Mouse (Mus musculus): ENCODE measurements around the gene Chst8. TPM values are rescaled to one million over a fixed set of nuclear protein-coding genes. Genes with fewer than 3 reads are reported as not detected.

The Chst8 gene
- 2.4 and 3.8 TPM in 2 replicates for polyA plus RNA-seq (2015; fragmentation: Nextera tagmentation; extraction: Ambion mirVana)

- H3K9ac ChIP-seq: peak within 1 kb of the TSS; percentile 1; the same call in 1 of the 2 replicates
- no peaks in the 10 kb centered on the region for H3K9me3 ChIP-seq
- H3K36me3 ChIP-seq: no peaks in the 10 kb centered on the region
- peaks cover 15% of the 10 kb centered on the region for H3K4me1 ChIP-seq
- H3K27ac ChIP-seq: no peak within 1 kb of the TSS
- peak within 1 kb of the TSS; percentile 46 for H3K4me3 ChIP-seq (replicated peaks)
- H3K27me3 ChIP-seq (replicated peaks): peaks cover 54% of the 10 kb centered on the region
- under 1% methylated on average over 61 of the region's 65 CpGs for WGBS
- peak; percentile 86 for ATAC-seq (ENCODE audit: insufficient read depth, low FRiP score, low read depth)
- peak within 1 kb of the TSS; percentile 95 for H3K4me2 ChIP-seq
Observed at GRCm38 (mm10) chr7:34812531-34813111, at the start of gene Chst8. Gene Chst8, minus strand, starts transcription at chr7:34812711.

- Histone ChIP-seq H3K9me3 (no peaks in the 10 kb centered on the region), H3K4me1 (no peaks in the 10 kb centered on the region)
- no peak for ATAC-seq (ENCODE audit: insufficient read depth, low FRiP score, low read depth)
Observed at GRCm38 (mm10) chr7:34858291-34858690, 45.8 kb upstream of the Chst8 start.

GRCm38 (mm10) chr7:34854781-34855352 lies 42.4 kb upstream of the Chst8 start:
- Histone ChIP-seq H3K4me2 (no peak overlapping the region), H3K9me3 (no peaks in the 10 kb centered on the region), H3K27me3 (replicated peaks) (no peaks in the 10 kb centered on the region), H3K27ac (no peak overlapping the region), H3K4me3 (replicated peaks) (no peak overlapping the region), H3K9ac (no peak overlapping the region), H3K36me3 (no peaks in the 10 kb centered on the region), H3K4me1 (no peaks in the 10 kb centered on the region)
- ATAC-seq (ENCODE audit: insufficient read depth, low FRiP score, low read depth): peak; percentile 70; the same call in 1 of the 2 replicates
- WGBS: 69% methylated on average over 6 of the region's 6 CpGs

More at GRCm38 (mm10) chr7:34858291-34858690, 45.8 kb upstream of the Chst8 start:
- Histone ChIP-seq H3K9ac (no peak overlapping the region), H3K27me3 (replicated peaks) (no peaks in the 10 kb centered on the region), H3K4me3 (replicated peaks) (no peak overlapping the region), H3K27ac (no peak overlapping the region), H3K4me2 (no peak overlapping the region), H3K36me3 (no peaks in the 10 kb centered on the region)
- WGBS: 73% methylated on average over 2 of the region's 2 CpGs

- H3K4me2 ChIP-seq: no peak overlapping the region
- no peaks in the 10 kb centered on the region for H3K4me1 ChIP-seq
- H3K4me3 ChIP-seq (replicated peaks): no peak overlapping the region
- H3K9ac ChIP-seq: no peak overlapping the region
- no peak overlapping the region for H3K27ac ChIP-seq
- H3K9me3 ChIP-seq: no peaks in the 10 kb centered on the region
- no peaks in the 10 kb centered on the region for H3K27me3 ChIP-seq (replicated peaks)
- 83% methylated on average over 3 of the region's 3 CpGs for whole genome bisulfite sequencing
- ATAC-seq (ENCODE audit: insufficient read depth, low FRiP score, low read depth): no peak
- H3K36me3 ChIP-seq: no peaks in the 10 kb centered on the region
Observed at GRCm38 (mm10) chr7:34853393-34853792, 40.9 kb upstream of the Chst8 start.

GRCm38 (mm10) chr7:34849660-34850059 lies 37.1 kb upstream of the Chst8 start:
- no peaks in the 10 kb centered on the region for H3K9me3 ChIP-seq
- H3K27me3 ChIP-seq (replicated peaks): no peaks in the 10 kb centered on the region
- no peaks in the 10 kb centered on the region for H3K4me1 ChIP-seq
- H3K4me3 ChIP-seq (replicated peaks): no peak overlapping the region
- no peaks in the 10 kb centered on the region for H3K36me3 ChIP-seq
- no peak overlapping the region for H3K4me2 ChIP-seq
- 37% methylated on average over 10 of the region's 10 CpGs for WGBS
- H3K9ac ChIP-seq: no peak overlapping the region
- H3K27ac ChIP-seq: no peak overlapping the region
- ATAC-seq (ENCODE audit: insufficient read depth, low FRiP score, low read depth): no peak

GRCm38 (mm10) chr7:34848811-34849210 lies 36.3 kb upstream of the Chst8 start:
- Histone ChIP-seq H3K36me3 (no peaks in the 10 kb centered on the region), H3K4me1 (no peaks in the 10 kb centered on the region), H3K9me3 (no peaks in the 10 kb centered on the region), H3K4me3 (replicated peaks) (no peak overlapping the region), H3K27me3 (replicated peaks) (no peaks in the 10 kb centered on the region), H3K4me2 (no peak overlapping the region), H3K27ac (no peak overlapping the region), H3K9ac (no peak overlapping the region)
- WGBS: 89% methylated on average over 4 of the region's 4 CpGs
- no peak for ATAC-seq (ENCODE audit: insufficient read depth, low FRiP score, low read depth)

- Histone ChIP-seq H3K36me3 (no peaks in the 10 kb centered on the region), H3K4me1 (no peaks in the 10 kb centered on the region), H3K9me3 (no peaks in the 10 kb centered on the region), H3K27me3 (replicated peaks) (no peaks in the 10 kb centered on the region), H3K4me3 (replicated peaks) (no peak overlapping the region), H3K9ac (no peak overlapping the region), H3K4me2 (no peak overlapping the region), H3K27ac (no peak overlapping the region)
- 66% methylated on average over 6 of the region's 6 CpGs for WGBS
- no peak for ATAC-seq (ENCODE audit: insufficient read depth, low FRiP score, low read depth)
Observed at GRCm38 (mm10) chr7:34847900-34848299, 35.4 kb upstream of the Chst8 start.

- no peaks in the 10 kb centered on the region for H3K36me3 ChIP-seq
- H3K4me1 ChIP-seq: no peaks in the 10 kb centered on the region
- no peak overlapping the region for H3K27ac ChIP-seq
- H3K9me3 ChIP-seq: no peaks in the 10 kb centered on the region
- no peaks in the 10 kb centered on the region for H3K27me3 ChIP-seq (replicated peaks)
- no peak for ATAC-seq (ENCODE audit: insufficient read depth, low FRiP score, low read depth)
- H3K9ac ChIP-seq: no peak overlapping the region
- no peak overlapping the region for H3K4me3 ChIP-seq (replicated peaks)
- 63% methylated on average over 5 of the region's 5 CpGs for WGBS
- no peak overlapping the region for H3K4me2 ChIP-seq
Observed at GRCm38 (mm10) chr7:34847410-34847809, 34.9 kb upstream of the Chst8 start.

- H3K4me2 ChIP-seq: no peak overlapping the region
- H3K27me3 ChIP-seq (replicated peaks): no peaks in the 10 kb centered on the region
- no peak for ATAC-seq (ENCODE audit: insufficient read depth, low FRiP score, low read depth)
- H3K9ac ChIP-seq: no peak overlapping the region
- H3K4me3 ChIP-seq (replicated peaks): no peak overlapping the region
- H3K4me1 ChIP-seq: no peaks in the 10 kb centered on the region
- no peaks in the 10 kb centered on the region for H3K36me3 ChIP-seq
- H3K9me3 ChIP-seq: no peaks in the 10 kb centered on the region
- no peak overlapping the region for H3K27ac ChIP-seq
- WGBS: 84% methylated on average over 4 of the region's 4 CpGs
Observed at GRCm38 (mm10) chr7:34838749-34839148, 26.2 kb upstream of the Chst8 start.

GRCm38 (mm10) chr7:34838231-34838630 lies 25.7 kb upstream of the Chst8 start:
- no peak for ATAC-seq (ENCODE audit: insufficient read depth, low FRiP score, low read depth)
- no peak overlapping the region for H3K9ac ChIP-seq
- H3K4me2 ChIP-seq: no peak overlapping the region
- WGBS: 81% methylated on average over 4 of the region's 4 CpGs
- no peaks in the 10 kb centered on the region for H3K9me3 ChIP-seq
- H3K27ac ChIP-seq: no peak overlapping the region
- no peak overlapping the region for H3K4me3 ChIP-seq (replicated peaks)
- no peaks in the 10 kb centered on the region for H3K36me3 ChIP-seq
- H3K4me1 ChIP-seq: no peaks in the 10 kb centered on the region
- no peaks in the 10 kb centered on the region for H3K27me3 ChIP-seq (replicated peaks)

GRCm38 (mm10) chr7:34826255-34826909 lies 13.9 kb upstream of the Chst8 start:
- Histone ChIP-seq H3K9me3 (no peaks in the 10 kb centered on the region), H3K36me3 (no peaks in the 10 kb centered on the region), H3K9ac (no peak overlapping the region), H3K27ac (no peak overlapping the region), H3K4me3 (replicated peaks) (no peak overlapping the region), H3K27me3 (replicated peaks) (no peaks in the 10 kb centered on the region), H3K4me2 (no peak overlapping the region), H3K4me1 (no peaks in the 10 kb centered on the region)
- WGBS: 30% methylated on average over 3 of the region's 3 CpGs
- no peak for ATAC-seq (ENCODE audit: insufficient read depth, low FRiP score, low read depth)

GRCm38 (mm10) chr7:34821587-34821986 lies 9.1 kb upstream of the Chst8 start:
- no peaks in the 10 kb centered on the region for H3K9me3 ChIP-seq
- no peak for ATAC-seq (ENCODE audit: insufficient read depth, low FRiP score, low read depth)
- H3K36me3 ChIP-seq: no peaks in the 10 kb centered on the region
- no peak overlapping the region for H3K9ac ChIP-seq
- WGBS: 83% methylated on average over 9 of the region's 9 CpGs
- H3K27me3 ChIP-seq (replicated peaks): no peaks in the 10 kb centered on the region
- H3K4me3 ChIP-seq (replicated peaks): no peak overlapping the region
- H3K27ac ChIP-seq: no peak overlapping the region
- no peak overlapping the region for H3K4me2 ChIP-seq
- H3K4me1 ChIP-seq: no peaks in the 10 kb centered on the region

Data from stomach, embryonic 15.5 days (tissue).